Mouse (Mus musculus) adrenal gland, adult 2 months (tissue): Measurements from ENCODE around the gene Cdkal1. TPM values are rescaled to one million over a fixed set of nuclear protein-coding genes. Genes with fewer than 3 reads are reported as not detected.

Experiments used
- DNase-seq: peaks from one replicate; pipeline ENCODE4 v3.0.0; 2021
- polyA plus RNA-seq: library from polyadenylated mRNA; depleted of rRNA; stranded (reverse); fragments of >200 nt; gene quantifications from 2 replicates; pipeline ENCODE4 v1.2.3, GENCODE M21; 2012
- total RNA-seq, 2 experiments: library from RNA; stranded (reverse); gene quantifications; 2 replicates each; pipeline ENCODE4 v1.2.3; 2021

Gene Cdkal1
- total and polyA plus RNA-seq, 3 experiments = 0.73 to 29.0 (median 22.0) TPM

DNA sequence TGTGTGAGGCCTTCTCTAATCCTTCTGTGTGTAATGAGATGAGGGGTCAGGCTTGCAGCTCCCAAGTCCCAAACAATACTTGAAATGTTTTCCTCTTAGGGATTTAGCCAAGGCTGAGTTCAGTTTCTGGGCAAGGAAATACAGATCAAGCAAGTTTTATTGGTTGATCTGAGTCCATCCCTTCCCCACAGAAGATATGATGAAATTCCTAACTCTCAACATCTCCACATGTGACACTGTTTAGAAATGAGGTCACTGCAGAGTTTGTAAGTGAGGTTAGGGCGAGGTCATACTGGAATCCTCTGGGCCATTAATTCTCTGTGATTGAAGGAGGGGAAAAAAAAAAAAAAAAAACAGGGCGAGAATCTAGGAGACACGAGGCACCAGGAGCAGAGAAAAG, 607.7 kb downstream of the Cdkal1 start:
- DNase-seq = peak; percentile 12

DNA sequence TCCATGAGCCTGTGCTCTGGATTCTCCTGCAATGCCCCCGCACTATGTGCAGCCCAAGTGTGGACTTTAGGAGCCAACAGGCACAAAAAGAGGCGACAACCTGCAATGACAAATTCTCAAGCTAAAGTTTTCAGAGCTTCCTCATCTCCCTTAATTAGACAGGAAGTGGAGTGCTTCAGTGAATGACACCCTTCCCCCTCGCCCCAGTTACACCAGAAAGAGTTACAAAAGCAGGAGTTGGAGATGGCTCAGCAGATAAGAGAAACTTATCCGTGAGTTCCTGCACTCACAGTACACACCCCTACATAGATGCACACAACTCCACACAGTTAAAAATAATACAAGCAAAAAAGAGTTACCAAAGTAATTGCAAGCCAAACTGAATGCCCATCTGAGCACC, 620.4 kb downstream of the Cdkal1 start:
- DNase-seq = no peak

DNA sequence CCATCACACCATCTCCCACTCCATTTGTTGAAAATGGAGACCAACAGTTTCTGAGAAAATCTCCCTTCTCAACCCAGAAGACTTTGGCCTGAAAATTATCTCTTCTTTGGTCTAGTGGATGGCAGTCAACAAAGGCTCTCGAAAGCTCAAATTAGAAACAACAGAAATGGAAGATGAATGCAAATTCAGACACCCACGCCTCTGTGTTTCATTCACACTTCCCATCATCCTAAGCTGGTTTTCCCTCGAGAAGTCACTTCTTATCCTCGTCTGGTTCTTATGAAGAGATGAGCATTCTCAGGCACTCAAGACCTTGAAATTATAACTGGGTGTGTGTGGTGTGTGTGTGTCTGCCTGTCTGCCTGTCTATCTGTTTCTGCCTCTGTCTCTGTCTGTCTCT, 621.0 kb downstream of the Cdkal1 start:
- DNase-seq = no peak

DNA sequence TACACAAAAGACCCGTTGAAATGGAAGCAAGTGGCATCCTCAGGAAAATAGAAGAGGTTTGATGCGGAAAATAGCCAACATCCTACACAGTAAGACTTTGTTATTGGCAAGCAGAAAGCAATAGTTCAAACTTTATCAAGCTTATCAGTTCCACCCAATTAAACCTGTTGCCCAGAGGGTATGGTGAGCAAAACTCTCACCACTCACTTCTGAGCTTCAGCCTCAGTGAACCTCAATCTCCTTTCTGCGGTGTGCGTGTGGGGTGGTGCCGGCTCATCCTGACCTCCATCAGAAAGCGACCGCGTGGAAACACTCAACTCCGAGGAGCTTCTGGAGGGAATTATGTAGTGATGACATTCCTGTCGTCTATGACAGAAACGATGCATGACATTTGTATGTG, 621.5 kb downstream of the Cdkal1 start:
- DNase-seq = no peak

DNA sequence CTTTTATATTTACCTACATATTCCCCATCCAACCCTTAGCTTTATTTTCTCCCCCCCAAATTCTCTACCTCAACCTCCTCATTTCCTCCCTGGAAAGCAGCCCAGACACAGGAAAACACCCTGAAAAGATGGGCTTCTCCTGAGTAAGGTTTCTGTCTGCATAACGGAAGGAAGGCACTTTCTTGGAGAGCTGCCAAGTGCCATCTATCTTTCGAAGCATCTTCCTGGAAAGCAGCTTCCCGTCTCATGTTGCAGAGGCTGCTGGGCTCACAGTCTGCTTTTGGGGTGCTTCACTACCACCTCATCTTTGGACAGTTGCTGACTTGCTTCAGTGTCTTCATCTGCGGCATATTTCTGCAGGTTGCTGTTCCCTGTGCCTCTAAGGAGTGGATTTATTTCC, 622.8 kb downstream of the Cdkal1 start:
- DNase-seq = peak; percentile 40

DNA sequence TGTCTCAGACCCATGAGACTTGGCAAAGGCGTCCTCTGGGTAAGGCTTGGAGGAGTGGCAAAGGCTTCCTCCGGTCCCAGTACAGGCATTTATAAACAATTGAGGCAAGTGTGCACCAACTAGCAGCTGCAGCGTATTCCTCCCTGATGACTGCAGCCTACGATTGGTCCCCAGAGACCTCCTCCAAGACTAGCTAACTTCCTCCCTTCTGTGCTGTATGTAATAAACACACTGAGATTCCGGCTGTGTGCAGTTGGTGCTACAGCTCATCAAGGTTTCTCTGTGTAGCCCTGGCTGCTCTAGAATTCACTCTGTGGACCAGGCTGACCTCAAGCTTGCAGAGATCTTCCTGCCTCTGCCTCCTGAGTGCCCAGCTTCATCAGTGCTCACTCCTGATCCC, 630.7 kb downstream of the Cdkal1 start:
- no peak for DNase-seq

DNA sequence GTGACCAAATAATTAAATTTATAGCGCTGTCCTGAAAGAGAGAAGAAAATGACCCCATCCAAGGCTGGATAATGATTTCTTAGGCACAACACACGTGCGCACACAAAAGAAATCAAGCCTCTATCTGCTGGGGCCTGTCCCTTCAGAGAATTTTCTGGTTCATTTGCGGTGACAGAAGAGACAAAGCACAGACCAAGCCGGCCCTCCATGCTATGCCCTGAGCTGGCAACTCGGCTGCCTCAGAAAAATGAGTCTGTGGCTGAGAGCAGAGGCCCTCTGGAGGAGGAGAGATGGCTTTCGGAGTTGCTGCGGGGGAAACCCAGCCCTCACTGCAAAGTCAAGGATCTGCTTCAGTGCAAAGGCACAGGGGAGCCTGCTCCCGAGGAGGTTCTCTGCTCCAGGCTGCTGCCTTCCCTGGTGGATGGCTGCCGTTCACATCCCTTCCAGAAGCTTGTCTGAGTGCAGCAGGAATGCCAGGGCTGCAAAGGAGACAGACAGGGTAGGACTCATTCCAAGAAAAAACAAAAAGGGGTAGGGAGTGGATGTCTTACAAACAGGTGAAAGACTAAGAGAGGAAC, 633.1 kb downstream of the Cdkal1 start:
- no peak for DNase-seq

DNA sequence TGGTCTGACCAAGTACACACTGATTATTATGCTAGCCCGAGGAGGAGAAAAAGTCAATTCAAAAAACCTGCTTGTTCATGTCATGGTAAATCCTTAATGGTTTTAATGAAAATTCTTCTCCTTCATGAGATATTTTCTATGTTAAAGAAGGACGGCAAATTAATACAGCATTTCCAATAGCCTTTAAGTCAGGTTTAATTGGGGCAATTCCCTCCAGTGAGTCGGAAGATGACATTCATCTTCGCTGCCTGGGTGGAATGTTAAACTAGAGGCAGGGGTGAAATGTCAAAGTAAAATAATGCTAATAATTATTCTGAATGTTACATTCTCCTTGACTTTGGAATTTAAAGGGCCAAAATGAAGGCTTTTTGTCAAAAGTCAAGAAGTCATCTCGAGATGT, 633.8 kb downstream of the Cdkal1 start:
- DNase-seq = no peak

DNA sequence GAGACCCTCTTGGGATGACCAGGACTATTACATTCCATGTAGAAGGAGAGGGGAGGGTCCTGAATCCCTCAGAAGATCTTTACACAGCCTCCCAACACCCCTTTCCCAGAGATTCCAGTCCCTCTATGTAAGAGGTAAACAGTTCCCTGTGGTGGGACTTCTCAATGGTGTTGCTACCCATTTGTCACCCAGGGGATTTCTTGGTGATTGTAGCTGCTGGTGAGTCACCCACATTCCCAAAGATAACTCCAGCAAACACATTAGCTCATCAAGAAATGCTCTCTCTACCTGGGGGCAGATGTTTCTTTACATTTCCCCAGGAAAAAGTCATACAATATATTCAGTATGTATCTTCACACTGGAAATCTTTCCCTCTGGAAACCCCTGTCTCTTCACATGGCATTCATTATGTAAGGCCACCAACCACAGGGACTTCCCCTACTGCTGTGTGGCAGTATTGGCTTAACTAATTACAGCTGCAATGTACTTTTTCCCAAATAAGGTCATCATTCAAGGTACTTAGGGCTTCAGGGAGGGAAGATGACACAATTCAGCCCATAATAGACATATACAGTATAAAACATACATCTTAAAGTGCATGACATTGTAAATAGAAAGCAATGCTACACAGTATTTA, 636.8 kb downstream of the Cdkal1 start:
- DNase-seq = no peak

DNA sequence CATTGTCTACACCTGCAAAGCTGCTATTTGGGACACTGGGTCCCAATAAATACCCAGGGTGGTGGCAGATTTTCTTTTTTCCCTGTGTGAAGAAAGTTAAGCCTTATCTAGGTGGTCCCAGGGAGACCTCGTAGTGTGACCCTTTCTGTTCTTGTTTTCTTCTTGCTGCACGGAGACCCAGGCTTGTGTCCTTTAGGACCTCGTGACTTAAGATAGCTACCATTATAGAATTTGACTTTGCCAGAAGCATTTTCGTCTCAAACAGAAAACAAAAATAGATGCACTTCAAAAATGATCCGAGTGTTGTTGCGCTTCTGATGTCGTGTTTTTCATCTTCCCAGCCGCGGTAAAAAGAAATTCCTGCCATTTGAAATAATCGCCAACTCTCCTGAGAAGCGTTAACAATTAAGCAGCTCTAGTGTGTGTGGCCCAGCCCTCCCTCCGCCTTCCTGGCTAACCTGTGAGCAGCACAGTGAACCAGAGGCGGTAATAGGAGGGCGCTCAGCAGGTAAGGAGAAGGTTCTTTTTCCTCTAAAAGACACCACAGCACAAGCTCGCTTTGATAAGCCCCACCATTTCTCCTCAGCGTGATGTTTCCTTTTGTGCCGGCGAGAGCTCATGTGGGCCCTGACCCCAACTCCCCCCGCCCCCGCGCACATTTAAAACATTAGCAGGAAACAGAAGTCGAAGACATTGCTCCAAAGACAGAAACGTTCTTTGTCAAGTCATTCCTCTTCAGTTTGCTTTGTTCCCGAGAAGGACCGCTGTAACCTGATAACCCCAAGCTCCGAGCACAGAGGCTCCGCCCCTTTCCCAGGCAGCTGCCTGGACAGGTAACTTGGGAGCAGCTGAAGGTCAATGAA, 645.1 kb downstream of the Cdkal1 start:
- DNase-seq = no peak

DNA sequence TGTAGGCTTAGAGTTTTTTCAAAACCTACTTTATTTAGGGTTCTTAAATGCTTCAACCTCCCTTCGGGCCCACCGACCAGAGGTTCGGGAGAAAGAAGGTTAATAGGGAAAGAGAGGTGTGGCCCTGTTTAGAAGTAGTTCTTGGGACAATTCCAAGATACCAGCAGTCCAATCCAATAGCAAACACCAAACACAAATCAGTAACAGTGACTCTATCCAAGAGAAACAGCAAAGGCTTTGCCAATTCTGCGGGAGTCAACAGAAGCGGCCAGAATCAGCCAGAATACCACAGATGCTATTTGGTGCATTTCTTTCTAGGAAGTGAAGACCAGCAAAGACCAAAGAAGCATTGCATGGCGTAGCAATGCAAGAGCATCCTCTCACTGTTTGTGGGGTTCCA, 646.7 kb downstream of the Cdkal1 start:
- no peak for DNase-seq

DNA sequence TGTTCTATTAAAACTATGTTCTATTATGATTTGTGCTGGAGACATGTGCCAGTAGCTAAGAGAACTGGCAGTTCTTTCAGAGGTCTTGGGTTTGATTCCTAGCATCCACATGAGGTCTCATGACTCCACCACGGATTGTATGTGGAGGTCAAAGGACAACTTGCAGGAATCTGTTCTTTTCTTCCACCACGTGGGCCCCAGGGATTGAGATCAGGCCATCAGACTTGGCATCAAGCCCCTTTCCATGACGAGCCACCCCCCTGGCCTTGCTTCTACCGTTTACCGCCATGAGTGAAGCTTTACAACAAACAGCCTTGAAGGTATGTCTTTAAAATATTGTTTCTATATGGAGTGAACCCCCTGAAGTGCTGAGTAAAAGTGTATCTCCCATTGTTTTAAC, 651.6 kb downstream of the Cdkal1 start:
- DNase-seq = no peak

DNA sequence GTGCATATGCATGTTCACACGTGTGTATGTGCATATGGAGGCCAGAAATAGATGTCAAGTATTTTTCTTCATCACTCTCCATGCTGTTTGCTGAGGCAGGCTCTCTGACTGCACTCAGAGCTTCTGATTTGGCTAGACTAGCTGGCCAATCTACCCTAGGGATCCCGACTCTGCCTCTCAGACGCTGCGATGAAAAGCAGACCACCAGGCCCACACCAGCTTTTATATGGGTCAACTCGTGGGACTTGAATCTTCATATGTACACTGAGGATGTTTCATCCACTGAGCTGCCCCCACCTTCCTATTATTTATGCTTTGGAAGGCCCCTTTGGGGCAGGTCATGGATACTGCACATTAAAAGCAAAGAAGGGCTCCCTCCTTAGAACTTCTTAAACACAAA, 652.0 kb downstream of the Cdkal1 start:
- no peak for DNase-seq

DNA sequence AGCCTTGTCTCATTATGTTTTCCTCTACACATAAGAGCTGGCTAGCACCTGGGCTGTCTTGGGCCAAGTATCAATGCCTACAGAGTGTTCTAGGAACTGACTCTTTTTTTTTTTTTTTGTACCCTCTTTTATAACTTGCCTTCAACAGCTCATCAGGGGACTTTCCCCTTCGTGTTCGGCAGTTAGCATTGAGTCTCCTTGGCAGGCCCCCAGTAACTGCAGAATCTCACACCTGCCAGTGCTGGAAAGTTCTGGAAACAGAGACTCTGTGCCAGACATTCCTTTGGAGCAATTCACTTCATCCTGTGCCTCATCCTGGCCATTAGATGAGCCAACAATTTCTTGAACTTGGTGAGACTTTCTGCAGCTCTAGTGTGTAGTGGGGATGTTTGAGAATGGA, 652.9 kb downstream of the Cdkal1 start:
- no peak for DNase-seq

DNA sequence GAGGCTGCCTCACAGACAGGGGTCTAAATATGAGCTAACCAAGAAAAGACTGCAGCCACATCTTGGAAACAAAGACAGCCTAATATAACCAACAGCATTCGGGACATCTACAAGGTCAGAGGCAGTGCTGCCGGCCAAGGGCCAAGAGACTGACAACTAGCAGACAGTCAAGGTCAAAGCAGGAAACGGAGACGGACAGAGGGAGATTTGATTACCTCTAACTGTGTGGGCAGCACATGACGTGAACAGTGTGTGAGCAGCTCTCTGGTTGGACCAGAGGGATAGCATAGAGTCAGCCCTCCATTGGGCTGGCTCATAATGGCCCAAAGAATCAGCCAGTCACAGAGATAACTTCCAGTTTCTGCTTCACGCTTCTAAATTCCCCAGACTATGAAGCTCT, 655.8 kb downstream of the Cdkal1 start:
- peak; percentile 85 for DNase-seq

DNA sequence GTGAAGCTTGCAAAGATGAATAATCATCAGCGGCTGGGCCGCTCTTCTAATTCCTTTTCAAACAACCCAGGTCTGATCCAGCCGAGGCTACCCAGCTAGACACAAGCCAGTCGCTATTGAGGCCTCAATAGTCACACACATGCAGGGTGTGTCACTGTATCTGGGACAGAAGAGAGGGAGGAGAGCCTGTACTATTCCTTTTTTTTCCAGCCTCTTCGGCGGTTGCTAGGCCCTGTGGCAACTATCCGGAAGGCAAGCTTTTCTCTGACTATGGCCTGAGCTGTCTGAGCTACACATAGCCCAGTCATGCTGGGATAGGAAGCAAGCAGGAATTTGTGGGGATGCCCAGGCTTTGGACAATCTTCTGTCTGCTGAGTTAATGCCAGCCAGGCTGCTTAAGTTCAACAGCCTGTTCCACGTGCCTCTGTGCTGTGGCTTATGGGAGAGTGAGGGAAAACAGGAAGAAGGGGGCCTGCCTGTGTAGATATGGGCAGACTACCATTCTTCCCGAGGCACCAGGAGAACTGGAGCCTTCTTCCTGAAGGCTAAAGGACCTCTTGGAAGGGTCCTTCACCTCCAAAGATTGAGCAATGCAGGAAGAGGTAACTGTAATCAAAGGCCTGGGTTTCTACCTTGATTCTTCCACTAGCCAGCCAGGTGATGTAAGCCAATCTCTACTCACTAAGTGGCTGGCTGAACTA, 658.5 kb downstream of the Cdkal1 start:
- DNase-seq = no peak

DNA sequence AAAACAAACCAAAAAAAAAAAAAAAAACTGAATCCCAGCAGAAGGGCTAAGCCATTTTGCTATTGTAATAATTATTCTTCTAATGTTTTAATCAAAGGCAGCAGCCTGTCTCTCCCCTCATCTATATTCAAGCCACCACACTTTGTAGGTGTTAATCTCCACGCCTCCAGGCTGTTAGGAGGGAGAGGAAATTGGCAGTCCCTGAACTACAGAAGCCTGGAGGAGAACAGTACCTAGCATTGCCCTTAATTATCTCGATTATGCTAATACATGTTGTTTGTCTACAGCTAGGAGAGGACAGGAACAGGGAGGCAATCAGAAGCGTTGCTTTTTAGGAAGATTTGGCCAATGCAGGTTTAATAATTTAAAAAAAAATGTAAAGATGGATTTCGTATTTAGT, 659.8 kb downstream of the Cdkal1 start:
- DNase-seq = no peak

DNA sequence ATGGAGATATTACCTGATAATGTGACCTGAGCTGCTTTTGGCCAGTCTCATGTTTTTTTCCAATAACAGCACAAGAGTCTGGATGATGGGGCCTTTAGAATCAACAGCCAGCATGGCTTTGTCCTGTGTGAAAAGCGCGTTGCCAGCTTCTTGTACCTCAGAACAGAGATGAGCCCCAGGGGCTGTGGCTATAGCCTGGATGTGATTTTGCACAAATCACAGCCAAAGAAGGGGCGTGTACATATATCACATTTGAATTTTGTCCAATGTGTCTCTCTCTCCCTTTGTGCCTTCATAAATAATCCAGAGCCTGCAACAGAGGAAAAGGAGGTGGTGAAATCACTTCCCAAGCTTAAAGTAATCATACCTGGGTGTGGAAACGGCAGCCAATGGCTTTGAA, 660.5 kb downstream of the Cdkal1 start:
- DNase-seq = no peak

DNA sequence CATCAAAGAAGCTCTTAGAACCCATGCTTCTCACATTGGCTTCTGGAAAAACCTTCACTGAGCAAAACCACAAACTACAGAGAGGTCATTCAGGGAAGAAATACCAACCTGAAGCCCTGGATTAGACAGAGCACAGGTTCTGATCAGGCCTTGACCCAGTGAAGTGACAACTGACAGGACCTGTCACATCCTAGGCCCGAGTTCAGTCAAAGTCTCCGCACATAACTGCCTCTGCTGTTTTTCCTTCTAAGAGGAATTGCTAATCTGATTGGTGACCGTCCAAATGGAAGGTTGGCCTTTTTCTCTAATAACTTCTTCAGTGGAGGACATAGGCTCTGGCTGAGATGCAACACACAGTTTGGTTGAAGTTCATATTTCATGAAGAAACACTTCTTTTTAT, 662.8 kb downstream of the Cdkal1 start:
- DNase-seq = no peak

DNA sequence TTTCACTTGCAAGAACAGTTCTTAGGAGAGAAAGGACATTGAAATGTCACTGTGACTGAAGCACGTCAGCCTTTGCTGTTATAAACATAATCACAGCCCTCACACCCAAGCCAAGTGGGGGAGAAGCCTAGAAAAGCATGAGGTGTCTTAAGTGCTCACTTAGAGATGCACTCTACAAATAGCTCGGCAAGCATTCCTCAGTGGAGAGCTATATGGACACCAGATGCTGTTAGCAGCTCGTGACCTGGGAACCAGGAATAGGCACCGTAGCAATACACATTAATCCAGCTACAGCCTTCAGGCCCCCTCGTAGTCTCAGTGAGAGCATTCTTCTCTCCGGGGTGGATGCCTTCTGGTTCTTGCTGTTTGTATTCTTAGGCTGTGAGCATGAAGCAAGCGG, 664.9 kb downstream of the Cdkal1 start:
- no peak for DNase-seq

DNA sequence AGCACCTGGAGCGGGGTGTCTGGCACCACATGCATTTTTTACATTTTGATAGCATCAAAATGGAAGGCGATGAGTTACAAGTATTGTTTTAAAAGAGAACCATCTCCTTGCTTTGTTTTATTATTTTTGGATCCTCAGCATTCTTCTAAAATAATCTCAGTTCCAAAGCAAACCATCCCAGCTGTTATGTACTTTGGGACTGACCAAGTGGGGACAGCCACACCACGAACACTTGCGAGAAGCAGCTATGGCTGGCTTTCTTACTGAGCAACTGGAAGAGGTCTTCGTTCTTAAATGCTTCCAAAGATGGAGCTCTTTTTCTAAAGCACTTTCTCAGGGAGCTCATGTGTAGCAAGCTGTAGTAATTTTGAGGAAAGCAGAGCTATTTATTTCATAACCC, 668.7 kb downstream of the Cdkal1 start:
- DNase-seq = no peak

DNA sequence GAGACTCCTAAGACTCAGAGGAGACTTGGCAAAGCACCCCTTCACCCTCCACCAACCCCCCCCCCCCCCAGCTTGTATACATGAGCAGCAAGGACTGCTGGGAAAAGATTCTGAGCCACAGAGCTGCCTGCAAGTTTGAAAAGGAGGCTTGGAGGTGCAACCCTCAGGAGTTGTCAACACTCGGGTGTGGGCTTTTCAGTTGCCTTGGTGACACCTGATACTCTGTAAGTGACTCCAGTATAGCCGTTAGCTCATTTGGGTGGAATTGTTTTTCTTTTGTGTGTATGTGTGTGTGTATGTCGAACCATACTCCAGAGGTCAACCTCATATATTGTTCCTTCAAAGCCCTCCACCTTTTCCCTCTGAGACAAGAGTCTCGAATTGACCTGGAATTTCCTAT, 669.9 kb downstream of the Cdkal1 start:
- DNase-seq = no peak

DNA sequence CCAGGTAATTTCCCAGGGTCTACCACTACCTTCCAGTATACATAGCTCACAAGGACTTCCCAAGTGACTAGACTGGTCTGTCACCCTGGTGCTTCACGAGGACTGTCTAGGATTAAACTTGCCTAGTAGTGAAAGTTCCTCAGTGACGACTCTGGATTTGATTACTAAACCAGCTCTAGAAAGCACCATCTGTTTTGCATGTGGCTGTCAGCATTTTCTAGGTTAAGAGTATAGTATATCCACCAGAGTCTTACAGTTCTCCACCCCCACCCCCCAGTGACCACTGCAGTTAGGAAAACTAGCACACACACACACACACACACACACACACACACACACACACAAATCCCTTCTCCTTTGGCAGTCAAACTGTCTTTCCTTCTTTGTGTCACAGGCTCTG, 670.9 kb downstream of the Cdkal1 start:
- no peak for DNase-seq
